Mouse (Mus musculus) left cerebral cortex, adult 8-10 months (tissue): ENCODE results near the gene Ybey. TPM values are rescaled to one million over a fixed set of nuclear protein-coding genes. Genes with fewer than 3 reads are reported as not detected.

Experiments used
- DNase-seq, 2 experiments: peaks; one replicate each; pipeline ENCODE4 v3.0.0; 2022; ENCODE audit warnings: low spot score in 2 of 2
- total RNA-seq, 4 experiments: library from RNA; stranded (reverse); gene quantifications; 2 replicates each; pipeline ENCODE4 v1.2.4; 2022

Ybey gene
- 1 to 10 TPM; 4.0 to 5.4 (median 4.0) TPM for total RNA-seq

- DNase-seq: peak; percentile 82 to 86
Measured at GRCm38 (mm10) chr10:76468203-76469162, at the start of gene Ybey, which contains the start of gene Mcm3ap. Ybey (minus strand) TSS chr10:76469114. Mcm3ap (plus strand) TSS chr10:76468927.

DNA sequence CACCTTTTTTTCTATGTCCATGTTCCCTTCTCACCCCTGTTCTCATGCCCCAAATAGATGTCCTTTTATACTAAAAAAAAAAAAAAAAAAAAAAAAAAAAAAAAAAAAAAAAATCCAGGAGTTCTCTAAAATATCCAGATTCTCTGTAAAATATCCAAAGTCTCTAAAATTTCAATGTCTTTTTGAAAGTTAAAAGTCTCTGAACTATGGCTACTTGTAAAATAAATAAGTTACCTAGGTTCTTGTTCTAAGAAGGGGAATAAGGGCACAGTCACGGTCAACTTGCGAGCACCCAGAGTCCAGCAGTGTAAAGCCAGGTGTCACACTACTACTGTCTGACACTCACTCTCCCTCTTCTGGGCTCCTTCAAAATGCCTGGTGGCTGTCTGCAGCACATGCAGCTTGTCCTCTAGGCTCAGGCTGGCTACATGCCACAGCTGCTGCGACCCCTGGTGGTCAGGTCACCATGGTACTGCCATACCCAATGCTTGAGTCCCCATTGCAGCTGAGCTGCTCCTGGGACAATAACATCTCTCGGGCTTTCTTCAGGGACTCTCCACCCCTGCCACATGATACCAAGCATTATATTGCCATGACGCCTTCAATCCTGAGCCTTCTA, 44.2 kb upstream of the Ybey start:
- DNase-seq: no peak

GRCm38 (mm10) chr10:76505865-76506264, 37.0 kb upstream of the Ybey start:
- no peak for DNase-seq

- no peak for DNase-seq
Measured at GRCm38 (mm10) chr10:76504271-76504943, 35.5 kb upstream of the Ybey start.

- DNase-seq: no peak
Measured at GRCm38 (mm10) chr10:76497522-76497921, 28.6 kb upstream of the Ybey start.

- no peak for DNase-seq
Measured at GRCm38 (mm10) chr10:76496366-76496765, 27.5 kb upstream of the Ybey start.

DNA sequence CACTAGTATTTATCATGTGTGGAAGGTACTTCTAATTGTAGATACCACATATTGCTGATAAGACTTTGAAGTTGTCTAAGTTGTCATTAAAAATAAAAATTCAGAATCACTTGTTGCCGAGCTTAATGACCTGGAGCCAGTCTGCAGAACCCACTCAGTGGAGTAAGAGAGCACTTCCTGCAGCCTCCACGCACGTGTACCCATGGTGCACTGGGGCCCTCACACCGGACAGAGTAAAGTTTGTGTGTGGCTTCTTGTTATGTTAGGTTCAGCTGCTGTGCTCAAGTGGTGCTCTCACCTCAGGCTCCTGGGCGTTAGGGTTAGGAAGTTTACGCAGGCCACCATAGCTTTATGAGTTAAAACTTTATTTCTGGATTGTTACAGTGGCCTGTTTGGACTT, 26.6 kb upstream of the Ybey start:
- no peak for DNase-seq

- no peak for DNase-seq
Measured at GRCm38 (mm10) chr10:76493527-76493926, 24.6 kb upstream of the Ybey start.

DNA sequence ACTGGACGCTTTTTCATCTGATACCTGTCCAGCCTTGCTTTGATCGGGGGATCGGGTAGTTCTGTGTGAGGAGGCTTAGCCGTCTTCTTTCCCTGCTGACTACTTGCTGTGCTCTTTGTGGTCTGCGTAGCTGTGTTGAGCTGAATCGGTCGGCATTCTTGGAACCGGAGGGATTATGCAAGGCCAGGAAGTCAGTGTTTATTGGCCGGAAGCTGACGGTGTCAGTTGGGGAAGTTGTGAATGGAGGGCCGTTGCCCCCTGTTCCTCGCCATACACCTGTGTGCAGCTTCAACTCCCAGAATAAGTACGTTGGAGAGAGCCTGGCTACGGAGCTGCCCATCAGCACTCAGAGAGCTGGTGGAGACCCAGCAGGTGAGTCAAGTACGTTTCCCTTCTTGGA, 20.3 kb upstream of the Ybey start:
- no peak for DNase-seq

DNA sequence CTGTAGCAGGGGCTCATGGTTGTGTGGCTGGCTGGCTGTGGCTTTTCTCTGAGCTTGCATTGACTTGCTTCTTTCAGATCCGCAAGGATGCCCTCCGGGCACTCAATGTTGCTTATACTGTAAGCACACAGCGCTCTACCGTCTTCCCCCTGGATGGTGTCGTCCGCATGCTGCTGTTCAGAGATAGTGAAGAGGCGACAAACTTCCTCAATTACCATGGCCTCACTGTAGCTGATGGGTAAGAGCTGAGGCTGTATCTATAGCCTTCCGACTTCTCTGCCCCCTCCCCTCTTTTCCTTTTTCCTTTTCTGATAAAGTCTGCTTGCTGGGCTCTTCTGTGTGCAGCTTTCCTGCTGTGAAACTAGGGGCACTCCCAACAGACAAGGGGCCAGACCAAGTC, 19.4 kb upstream of the Ybey start:
- DNase-seq: no peak

DNA sequence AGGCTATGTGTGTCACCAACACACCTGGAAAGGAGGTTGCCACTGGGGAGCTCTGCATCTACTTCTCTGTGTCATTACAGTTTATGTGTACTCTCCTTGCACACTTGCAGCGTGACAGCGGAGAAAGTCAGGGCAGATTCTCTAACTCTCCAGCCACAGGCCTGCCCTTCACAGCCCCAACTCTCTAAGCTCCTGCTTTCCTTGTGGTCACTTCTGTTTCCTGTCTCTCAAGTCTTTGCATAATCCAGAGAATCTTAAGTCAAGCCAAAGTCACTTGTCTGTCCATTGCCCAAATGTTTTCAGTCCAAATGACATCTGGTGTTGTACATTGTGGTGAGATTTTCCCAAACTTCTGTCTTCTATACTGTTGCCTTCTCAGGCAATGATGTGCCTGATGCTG, 17.4 kb upstream of the Ybey start:
- DNase-seq: no peak

DNA sequence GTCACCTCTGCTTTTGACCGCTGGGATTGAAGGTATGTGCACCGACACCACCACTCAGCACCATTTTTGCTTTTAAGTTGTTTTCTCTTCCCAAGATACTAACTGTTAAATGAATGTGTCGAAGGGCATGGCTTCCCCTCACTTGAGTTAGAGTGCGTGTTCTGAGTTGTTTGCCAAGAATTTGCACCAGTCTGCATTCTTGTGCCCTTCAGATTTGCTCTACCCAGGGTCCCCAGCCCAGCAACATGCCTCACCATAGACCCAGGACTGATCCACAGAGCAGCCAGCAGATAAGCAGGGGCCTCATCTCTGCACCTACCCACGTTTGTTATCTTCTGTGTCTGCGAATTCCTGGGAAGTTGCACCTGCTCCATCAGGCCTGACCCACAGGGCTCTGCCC, 12.6 kb upstream of the Ybey start:
- DNase-seq: no peak

DNA sequence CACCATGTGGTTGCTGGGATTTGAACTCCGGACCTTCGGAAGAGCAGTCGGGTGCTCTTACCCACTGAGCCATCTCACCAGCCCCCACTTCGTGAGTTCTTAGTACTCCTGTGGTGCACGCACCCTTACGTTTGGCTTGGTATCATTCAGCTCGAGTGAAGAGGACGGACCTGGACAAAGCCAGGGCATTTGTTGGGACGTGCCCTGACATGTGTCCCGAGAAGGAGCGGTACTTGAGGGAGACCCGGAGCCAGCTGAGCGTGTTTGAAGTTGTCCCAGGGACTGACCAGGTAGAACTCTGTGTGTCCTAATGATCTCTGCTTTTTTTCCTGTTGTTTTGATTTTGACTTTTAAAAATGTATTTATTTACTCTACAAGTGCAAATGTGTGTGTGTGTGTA, 11.9 kb upstream of the Ybey start:
- DNase-seq: no peak

GRCm38 (mm10) chr10:76473759-76474158, 4.8 kb upstream of the Ybey start:
- DNase-seq: no peak

- no peak for DNase-seq
Measured at GRCm38 (mm10) chr10:76462721-76463120, 6.2 kb downstream of the Ybey start.

DNA sequence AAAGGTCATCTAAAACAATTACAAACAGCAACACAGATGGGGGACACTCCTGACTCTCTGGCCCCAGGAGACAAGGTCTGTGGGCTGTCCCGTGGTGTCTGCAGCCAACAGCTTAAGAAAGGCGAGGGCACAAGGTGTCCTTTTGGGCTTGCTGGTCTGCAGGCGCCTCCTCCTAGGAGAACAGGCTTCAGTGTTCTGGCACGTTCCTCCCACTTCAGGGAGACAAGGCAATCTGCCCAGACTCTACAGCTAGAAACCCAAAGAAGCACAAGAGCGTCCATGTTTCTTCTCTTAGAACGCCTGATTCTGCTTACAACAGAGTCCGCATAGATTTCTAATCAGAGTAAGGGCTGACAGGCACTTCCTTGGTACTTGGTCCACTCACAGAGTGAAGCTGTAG, 6.6 kb downstream of the Ybey start:
- no peak for DNase-seq

DNA sequence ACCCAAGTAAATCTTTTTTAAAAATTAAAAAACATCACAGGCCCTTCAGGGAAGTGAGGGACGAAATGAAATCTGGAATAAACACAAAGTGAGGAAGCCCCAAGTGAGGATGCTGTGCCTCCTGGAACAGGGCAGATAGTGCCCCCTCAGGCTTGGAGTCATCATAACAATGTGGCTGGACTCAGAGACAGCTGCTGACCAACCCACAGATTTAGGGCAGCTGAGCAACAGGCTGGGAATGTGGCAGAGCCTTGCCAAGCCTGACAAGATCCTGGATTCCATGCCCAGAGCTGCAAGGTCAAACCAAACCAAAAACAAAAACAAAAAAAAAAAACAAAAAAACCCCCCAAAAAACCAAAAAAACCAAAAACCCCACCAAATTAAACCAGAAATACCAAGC, 7.7 kb downstream of the Ybey start:
- DNase-seq: no peak

- DNase-seq: peak in 1 of 2 experiments; percentile 30
Measured at GRCm38 (mm10) chr10:76455289-76455688, 13.6 kb downstream of the Ybey start.

- DNase-seq: no peak
Measured at GRCm38 (mm10) chr10:76448851-76449250, 20.1 kb downstream of the Ybey start, which contains the start of gene 2610028H24Rik. 2610028H24Rik (plus strand) TSS chr10:76449081.

GRCm38 (mm10) chr10:76447406-76448229, 21.3 kb downstream of the Ybey start:
- no peak for DNase-seq
